ENCODE assay signal across 30 mouse cellular contexts in the genomic region with DNA sequence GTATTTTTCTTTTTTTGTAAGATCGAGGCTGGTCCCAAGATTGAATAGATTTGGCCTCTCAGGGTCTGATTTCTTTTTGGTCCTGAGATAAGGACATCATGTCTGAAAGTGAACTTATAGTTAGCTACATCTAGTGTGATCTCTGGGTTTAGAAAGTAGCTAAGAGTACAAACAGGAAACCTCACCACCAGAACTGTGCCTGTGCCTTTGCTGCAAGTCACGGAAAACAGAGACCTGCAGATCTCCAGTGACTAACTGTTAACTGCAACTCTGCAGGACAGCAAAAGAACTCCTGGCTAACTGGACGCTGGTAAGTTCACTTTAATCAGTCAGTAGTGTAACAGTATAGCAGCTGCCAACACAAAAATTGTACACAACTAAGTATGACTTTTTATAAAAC. TPM values are rescaled to one million over a fixed set of nuclear protein-coding genes. Genes with fewer than 3 reads are reported as not detected.
DNase-seq lines count a peak whose midpoint lies in the region; ATAC-seq lines count a peak whose summit lies in the region.
"Had no signal": no experiment of that assay in that cellular context is flagged by ENCODE, and none has a peak within 500 bp of the region (broad histone marks: within the 10 kb centered on the region; RNA-seq: fewer than 3 reads in every experiment).

No protein-coding gene starts in this region.

- ATAC-seq in activated CD4-positive, CD25-positive, alpha-beta regulatory T cell, adult 4 months: peak; percentile 19
- ATAC-seq: forebrain, embryonic 14.5 days; forebrain, embryonic 16.5 days; Patski had no signal

- DNase-seq in CD4-positive, CD25-positive, alpha-beta regulatory T cell, adult 2 months (ENCODE audit: low read depth, low spot score): peak; percentile 1
- DNase-seq in induced T-regulatory cell, adult 2 months (ENCODE audit: low read depth): peak; percentile 5
- DNase-seq in gastrocnemius, postnatal 10 days: no peak
- DNase-seq in lung, postnatal 36 days: no peak
- DNase-seq in layer of hippocampus, adult 18-20 months (ENCODE audit: low spot score in 2 of 2): no peak
- DNase-seq: adrenal gland, adult 2 months; adrenal gland, postnatal 10 days; adrenal gland, postnatal 25 days; B cell, adult 2 months; cerebellum, adult 11 months; cerebellum, adult 18-20 months; cerebellum, adult 8-10 months; cerebellum, adult 9-11 months; cerebellum, postnatal 36 days; embryo, embryonic 11 days had no signal

RNA-seq across cellular contexts. Expression of a gene that starts 14.1 kb away (rescaled TPM):
- polyA plus RNA-seq in activated CD4-positive, CD25-positive, alpha-beta regulatory T cell, adult 4 months (2017; shearing (Covaris generic)): under 1 TPM in 1 of 2 experiments, not detected in 1; 0.21 TPM
- total RNA-seq in gastrocnemius, postnatal 10 days (2021): not detected
- not detected for total RNA-seq in layer of hippocampus, adult 18-20 months (2021)
- total RNA-seq: adrenal gland, adult 2 months; adrenal gland, postnatal 10 days; adrenal gland, postnatal 25 days; adrenal gland, postnatal 4 days; CH12.LX; common myeloid progenitor, adult 5-6 weeks had no signal
- polyA plus RNA-seq: adrenal gland, adult 2 months; brain, embryonic 14.5 days; embryonic facial prominence, embryonic 11.5 days; embryonic facial prominence, embryonic 13.5 days; embryonic facial prominence, embryonic 15.5 days; erythroblast, embryonic 14.5 days; forebrain, embryonic 10.5 days; forebrain, embryonic 12.5 days; forebrain, embryonic 14.5 days; forebrain, embryonic 16.5 days; G1E had no signal

RNA-seq across cellular contexts. Expression of a gene that starts 40.4 kb away (rescaled TPM):
- polyA plus RNA-seq in activated CD4-positive, CD25-positive, alpha-beta regulatory T cell, adult 4 months (2017; shearing (Covaris generic)): not detected
- total RNA-seq in gastrocnemius, postnatal 10 days (2021): not detected
- total RNA-seq in layer of hippocampus, adult 18-20 months (2021): not detected
- total RNA-seq: adrenal gland, adult 2 months; adrenal gland, postnatal 10 days; adrenal gland, postnatal 25 days; adrenal gland, postnatal 4 days; CH12.LX; common myeloid progenitor, adult 5-6 weeks had no signal
- polyA plus RNA-seq: adrenal gland, adult 2 months; brain, embryonic 14.5 days; embryonic facial prominence, embryonic 11.5 days; embryonic facial prominence, embryonic 13.5 days; embryonic facial prominence, embryonic 15.5 days; erythroblast, embryonic 14.5 days; forebrain, embryonic 10.5 days; forebrain, embryonic 12.5 days; forebrain, embryonic 14.5 days; forebrain, embryonic 16.5 days; G1E; Patski had no signal

RNA-seq across cellular contexts. Expression of a gene that starts 57.4 kb away (rescaled TPM):
- not detected for polyA plus RNA-seq in activated CD4-positive, CD25-positive, alpha-beta regulatory T cell, adult 4 months (2017; shearing (Covaris generic))
- not detected for total RNA-seq in gastrocnemius, postnatal 10 days (2021)
- not detected for total RNA-seq in layer of hippocampus, adult 18-20 months (2021)
- total RNA-seq: adrenal gland, adult 2 months; adrenal gland, postnatal 10 days; adrenal gland, postnatal 25 days; adrenal gland, postnatal 4 days; CH12.LX; common myeloid progenitor, adult 5-6 weeks had no signal
- polyA plus RNA-seq: adrenal gland, adult 2 months; brain, embryonic 14.5 days; embryonic facial prominence, embryonic 11.5 days; embryonic facial prominence, embryonic 13.5 days; embryonic facial prominence, embryonic 15.5 days; erythroblast, embryonic 14.5 days; forebrain, embryonic 10.5 days; forebrain, embryonic 12.5 days; forebrain, embryonic 14.5 days; forebrain, embryonic 16.5 days; G1E had no signal

Comparison
In these comparisons a context has a peak if more than half of its experiments do, and no peak if none do; other contexts are left out.
1. DNase-seq: peak in CD4-positive, CD25-positive, alpha-beta regulatory T cell, adult 2 months (single experiment) and induced T-regulatory cell, adult 2 months (single experiment); none in gastrocnemius, postnatal 10 days (single experiment), lung, postnatal 36 days (single experiment) and layer of hippocampus, adult 18-20 months (0 of 2).